Mouse (Mus musculus): ENCODE results near the gene Mylk2. TPM values are rescaled to one million over a fixed set of nuclear protein-coding genes. Genes with fewer than 3 reads are reported as not detected.
A peak's percentile ranks its signal among the peaks of the same experiment; 100 is the strongest.

The Mylk2 gene
- total and polyA plus RNA-seq, 3 experiments: 0.47 to 2.4 (median 1.3) TPM

- in situ Hi-C loops (cut with MboI; ENCODE audit: low pct_ligation_motif_present, low pct_unique_long_range_greater_than_20kb, low sequenced_read_pairs): no loop called here
- Histone ChIP-seq H3K9me3 (replicated peaks; ENCODE audit: low read length) (no peaks in the 10 kb centered on the region), H3K4me3 (replicated peaks in 1 of 3; ENCODE audit: low read depth in 2 of 3, low read length in 2 of 3, poor library complexity in 1 of 3) (peak overlapping the region; percentile 16 to 68 (median 25)), H3K9ac (ENCODE audit: insufficient read depth, low read depth) (0 out of 2 replicates have a peak overlapping the region, but pooled peaks have one; percentile 29), H3K27me3 (replicated peaks) (peaks cover 92% of the 10 kb centered on the region), H3K79me2 (replicated peaks; ENCODE audit: control insufficient read depth, extremely low read depth, insufficient read depth, poor library complexity, severe bottlenecking) (no peaks in the 10 kb centered on the region), H3K4me2 (ENCODE audit: insufficient read depth, low read depth, poor library complexity, severe bottlenecking) (peak overlapping the region; percentile 97), H3K4me1 (ENCODE audit: control insufficient read depth in 1 of 2, insufficient read depth in 2 of 2) (peaks cover 8% of the 10 kb centered on the region in 2 experiments; a peak in 3 of 4 replicates), H3K27ac (ENCODE audit: insufficient read depth, low read depth) (no peak overlapping the region), H3K36me3 (replicated peaks in 1 of 2; ENCODE audit: control insufficient read depth in 1 of 2, insufficient read depth in 1 of 2, low read length in 1 of 2) (no peaks in the 10 kb centered on the region)
- TF ChIP-seq TBP (conservative IDR thresholded peaks at IDR 0.05; ENCODE audit: low read depth, low read length): no peak
- TF ChIP-seq NRF1 (IDR thresholded peaks at IDR 0.05; ENCODE audit: low read depth, low read length): no peak
- no peak for TF ChIP-seq ZKSCAN1 (IDR thresholded peaks at IDR 0.05; ENCODE audit: borderline replicate concordance, low read depth, low read length)
- TF ChIP-seq BHLHE40 (IDR thresholded peaks at IDR 0.05; ENCODE audit: low read depth, low read length): no peak
- TF ChIP-seq PAX5 (IDR thresholded peaks at IDR 0.05; ENCODE audit: low read length): no peak
- dilution Hi-C loops (cut with MboI; ENCODE audit: extremely low pct_ligation_motif_present, extremely low pct_unique_long_range_greater_than_20kb, low sequenced_read_pairs): no loop called here
- no peak for DNase-seq (ENCODE audit: extremely low read depth)
Observed at GRCm38 (mm10) chr2:152951850-152952720, 40.9 kb downstream of the Mylk2 start.

GRCm38 (mm10) chr2:152958116-152958515, 47.0 kb downstream of the Mylk2 start:
- no peak overlapping the region for H3K4me3 ChIP-seq (replicated peaks in 1 of 3; ENCODE audit: low read depth in 2 of 3, low read length in 2 of 3, poor library complexity in 1 of 3)
- no peak for DNase-seq (ENCODE audit: extremely low read depth)
- H3K27ac ChIP-seq (ENCODE audit: insufficient read depth, low read depth): no peak overlapping the region
- H3K79me2 ChIP-seq (replicated peaks; ENCODE audit: control insufficient read depth, extremely low read depth, insufficient read depth, poor library complexity, severe bottlenecking): no peaks in the 10 kb centered on the region
- no peak overlapping the region for H3K4me2 ChIP-seq (ENCODE audit: insufficient read depth, low read depth, poor library complexity, severe bottlenecking)
- no peaks in the 10 kb centered on the region for H3K9me3 ChIP-seq (replicated peaks; ENCODE audit: low read length)
- no peak overlapping the region for H3K9ac ChIP-seq (ENCODE audit: insufficient read depth, low read depth)
- TF ChIP-seq MAX (IDR thresholded peaks at IDR 0.05; ENCODE audit: low read length) (no peak), CTCF (conservative IDR thresholded peaks at IDR 0.05 in 1 of 2, IDR thresholded peaks at IDR 0.05 in 1 of 2; ENCODE audit: low read depth in 2 of 2, low read length in 2 of 2) (no peak)
- H3K27me3 ChIP-seq (replicated peaks): peaks cover 84% of the 10 kb centered on the region
- no peaks in the 10 kb centered on the region for H3K36me3 ChIP-seq (replicated peaks in 1 of 2; ENCODE audit: control insufficient read depth in 1 of 2, insufficient read depth in 1 of 2, low read length in 1 of 2)
- dilution Hi-C loops (cut with MboI; ENCODE audit: extremely low pct_ligation_motif_present, extremely low pct_unique_long_range_greater_than_20kb, low sequenced_read_pairs) (no loop called here), in situ Hi-C loops (cut with MboI; ENCODE audit: low pct_ligation_motif_present, low pct_unique_long_range_greater_than_20kb, low sequenced_read_pairs) (no loop called here)
- no peaks in the 10 kb centered on the region for H3K4me1 ChIP-seq (ENCODE audit: control insufficient read depth in 1 of 2, insufficient read depth in 2 of 2)

DNA sequence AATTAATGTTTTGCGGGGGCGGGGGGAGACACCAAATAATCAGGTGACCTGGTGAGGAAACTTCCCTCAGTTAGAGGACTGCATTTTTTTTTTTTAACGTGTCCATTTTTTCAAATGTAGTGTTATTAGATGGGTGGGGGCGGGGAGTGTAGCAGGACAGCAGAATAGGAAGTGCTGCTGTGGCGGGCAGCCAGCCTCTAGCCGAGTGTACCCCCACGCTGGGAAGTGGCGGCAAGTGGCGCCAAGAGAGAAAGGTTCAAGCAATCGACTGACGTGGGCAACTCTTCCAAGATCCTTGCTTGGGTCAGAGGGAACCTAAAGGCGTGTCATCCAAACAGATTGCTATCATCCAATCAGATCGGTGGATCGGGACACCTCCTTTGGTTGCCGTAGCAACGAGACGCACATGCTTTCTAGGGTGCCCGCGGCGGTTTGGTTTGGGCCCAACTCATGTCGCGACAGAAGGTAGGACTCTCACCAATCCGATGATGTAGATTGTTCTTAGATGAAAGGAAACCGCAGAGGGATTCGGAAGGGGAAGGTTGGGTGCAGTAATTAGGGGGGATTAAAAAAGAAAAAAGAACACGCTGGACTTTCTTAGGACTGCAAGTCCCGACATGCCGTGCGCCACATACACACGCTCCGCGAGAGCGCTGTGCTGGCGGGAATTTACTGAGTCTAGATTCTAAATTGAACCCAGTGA, 51.1 kb downstream of the Mylk2 start, which contains the start of gene Ttll9:
Gene Ttll9 (plus strand): TSS at position 395 of the 703 bp plus-strand sequence.
- H3K4me2 ChIP-seq (ENCODE audit: insufficient read depth, low read depth, poor library complexity, severe bottlenecking): peak within 1 kb of the TSS; percentile 87
- H3K9me3 ChIP-seq (replicated peaks; ENCODE audit: low read length): peaks cover 3% of the 10 kb centered on the region
- no peaks in the 10 kb centered on the region for H3K36me3 ChIP-seq (replicated peaks in 1 of 2; ENCODE audit: control insufficient read depth in 1 of 2, insufficient read depth in 1 of 2, low read length in 1 of 2)
- H3K9ac ChIP-seq (ENCODE audit: insufficient read depth, low read depth): peak within 1 kb of the TSS; percentile 68
- dilution Hi-C loops (cut with MboI; ENCODE audit: extremely low pct_ligation_motif_present, extremely low pct_unique_long_range_greater_than_20kb, low sequenced_read_pairs) (no loop called here), in situ Hi-C loops (cut with MboI; ENCODE audit: low pct_ligation_motif_present, low pct_unique_long_range_greater_than_20kb, low sequenced_read_pairs) (no loop called here)
- no peaks in the 10 kb centered on the region for H3K79me2 ChIP-seq (replicated peaks; ENCODE audit: control insufficient read depth, extremely low read depth, insufficient read depth, poor library complexity, severe bottlenecking)
- no peaks in the 10 kb centered on the region for H3K4me1 ChIP-seq (ENCODE audit: control insufficient read depth in 1 of 2, insufficient read depth in 2 of 2)
- peaks cover 55% of the 10 kb centered on the region for H3K27me3 ChIP-seq (replicated peaks)
- DNase-seq (ENCODE audit: extremely low read depth): peak; percentile 74
- H3K4me3 ChIP-seq (replicated peaks in 1 of 3; ENCODE audit: low read depth in 2 of 3, low read length in 2 of 3, poor library complexity in 1 of 3): peak within 1 kb of the TSS; percentile 32 to 61 (median 33)
- H3K27ac ChIP-seq (ENCODE audit: insufficient read depth, low read depth): no peak within 1 kb of the TSS
- TF ChIP-seq TCF12 (IDR thresholded peaks at IDR 0.05; ENCODE audit: low read depth, low read length): peak; percentile 32; the same call in 1 of the 2 replicates
- peak; percentile 87 for TF ChIP-seq HCFC1 (IDR thresholded peaks at IDR 0.05; ENCODE audit: low read depth, low read length)
- no peak for TF ChIP-seq RCOR1 (conservative IDR thresholded peaks at IDR 0.05; ENCODE audit: low read depth, low read length)
- TF ChIP-seq ZKSCAN1 (IDR thresholded peaks at IDR 0.05; ENCODE audit: borderline replicate concordance, low read depth, low read length): no peak
- TF ChIP-seq ZC3H11A (IDR thresholded peaks at IDR 0.05; ENCODE audit: low read depth, low read length): no peak
- TF ChIP-seq E2F4 (IDR thresholded peaks at IDR 0.05; ENCODE audit: insufficient replicate concordance, low read depth, low read length): peak; percentile 96
- TF ChIP-seq USF1 (IDR thresholded peaks at IDR 0.05; ENCODE audit: low read depth, low read length): no peak
- no peak for TF ChIP-seq MAFK (IDR thresholded peaks at IDR 0.05; ENCODE audit: insufficient replicate concordance, low read length)
- no peak for TF ChIP-seq CTCF (conservative IDR thresholded peaks at IDR 0.05 in 1 of 2, IDR thresholded peaks at IDR 0.05 in 1 of 2; ENCODE audit: low read depth in 2 of 2, low read length in 2 of 2)
- TF ChIP-seq TBP (conservative IDR thresholded peaks at IDR 0.05; ENCODE audit: low read depth, low read length): no peak
- peak; percentile 99 for TF ChIP-seq MXI1 (IDR thresholded peaks at IDR 0.05; ENCODE audit: low read depth, low read length)
- peak; percentile 7; the same call in 1 of the 2 replicates for TF ChIP-seq ELF1 (IDR thresholded peaks at IDR 0.05; ENCODE audit: low read depth, low read length)
- peak; percentile 89 for TF ChIP-seq MYC (IDR thresholded peaks at IDR 0.05; ENCODE audit: low read depth, low read length)
- TF ChIP-seq SIN3A (IDR thresholded peaks at IDR 0.05; ENCODE audit: low read length): peak; percentile 98
- TF ChIP-seq MEF2A (IDR thresholded peaks at IDR 0.05; ENCODE audit: borderline replicate concordance, low read depth, low read length): 0 out of 2 replicates have a peak, but pooled peaks have one; percentile 20
- TF ChIP-seq MAX (IDR thresholded peaks at IDR 0.05; ENCODE audit: low read length): peak; percentile 83
- peak; percentile 81; the same call in 1 of the 2 replicates for TF ChIP-seq KAT2A (IDR thresholded peaks at IDR 0.05; ENCODE audit: insufficient replicate concordance, low read length)
- TF ChIP-seq SMC3 (IDR thresholded peaks at IDR 0.05; ENCODE audit: low read depth, low read length): no peak
